Mouse (Mus musculus) left cerebral cortex, adult 18-20 months (tissue): ENCODE results near the gene Spata13. TPM values are rescaled to one million over a fixed set of nuclear protein-coding genes. Genes with fewer than 3 reads are reported as not detected.

Experiments used
- DNase-seq, 2 experiments: peaks; one replicate each; pipeline ENCODE4 v3.0.0; 2021 to 2022; ENCODE audit warnings: low spot score in 2 of 2, mixed read lengths in 1 of 2
- total RNA-seq, 2 experiments: library from RNA; stranded (reverse); gene quantifications; 2 replicates each; pipeline ENCODE4 v1.2.3; 2021

The Spata13 gene
- total RNA-seq, 2 experiments from 2014 or later = 17.3 to 18.2 TPM

DNA sequence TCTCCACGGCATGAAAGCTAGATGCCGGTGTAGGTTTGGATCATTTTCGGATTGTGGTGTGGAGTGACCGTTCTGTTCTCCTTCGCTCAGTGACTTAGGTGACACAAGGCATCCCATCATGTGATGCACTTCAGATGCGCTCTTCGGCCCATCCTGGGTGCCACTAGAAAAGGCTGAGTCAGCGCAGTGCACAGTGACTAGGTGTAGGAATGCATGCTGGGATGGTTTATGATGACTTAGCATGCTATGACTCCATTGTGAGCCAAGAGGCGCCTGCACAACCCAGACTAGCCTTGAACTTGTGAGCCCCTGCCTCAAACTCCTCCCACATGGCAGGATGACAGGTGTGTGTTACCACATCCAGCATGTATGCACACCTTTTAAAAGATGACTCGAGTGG lies 112.3 kb downstream of the Spata13 start:
- no peak for DNase-seq

DNA sequence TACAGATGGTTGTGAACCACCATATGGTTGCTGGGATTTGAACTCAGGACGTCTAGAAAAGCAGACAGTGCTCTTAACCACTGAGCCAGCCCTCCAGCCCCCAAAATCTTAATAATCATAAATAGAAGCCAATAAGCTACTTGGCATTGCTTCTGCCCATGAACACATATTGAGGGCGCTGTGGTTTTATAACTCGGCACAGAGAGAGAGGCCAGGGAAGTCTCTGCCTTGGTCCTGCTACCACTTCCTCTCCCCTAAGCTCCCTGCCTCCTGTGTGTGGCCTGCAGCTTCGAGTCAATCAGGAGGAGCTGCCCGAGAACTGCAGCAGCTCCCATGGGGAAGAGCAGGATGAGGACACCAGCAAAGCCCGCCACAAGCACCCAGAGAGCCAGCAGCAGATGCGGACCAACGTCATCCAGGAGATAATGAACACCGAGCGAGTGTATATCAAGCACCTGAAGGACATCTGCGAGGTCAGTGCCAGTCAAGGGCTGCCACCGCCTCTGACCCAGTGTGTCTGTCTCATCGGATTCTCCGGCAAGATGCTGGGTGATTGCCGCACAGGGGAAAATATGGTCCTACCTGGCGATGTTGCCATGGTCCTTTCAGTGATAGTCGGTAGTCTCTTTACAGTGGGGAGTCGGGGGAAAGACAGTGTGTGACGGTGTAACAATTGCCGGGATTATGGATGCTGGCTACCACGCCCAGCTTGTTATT lies 113.5 kb downstream of the Spata13 start:
- DNase-seq = no peak

DNA sequence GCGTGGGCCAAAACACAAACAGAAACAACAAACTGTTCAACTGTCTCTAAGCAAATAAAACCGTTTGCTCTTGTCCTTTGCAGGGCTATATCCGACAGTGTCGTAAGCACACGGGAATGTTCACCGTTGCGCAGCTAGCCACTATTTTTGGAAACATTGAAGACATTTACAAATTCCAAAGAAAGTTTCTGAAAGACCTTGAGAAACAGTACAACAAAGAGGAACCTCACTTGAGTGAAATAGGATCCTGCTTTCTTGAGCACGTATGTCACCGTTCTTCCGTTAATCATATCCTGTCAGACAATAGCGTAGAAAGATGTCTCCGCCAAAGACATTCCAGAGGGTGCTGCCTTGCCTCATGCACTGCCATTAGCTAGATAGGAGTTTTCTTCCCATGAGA lies 116.1 kb downstream of the Spata13 start:
- no peak for DNase-seq

DNA sequence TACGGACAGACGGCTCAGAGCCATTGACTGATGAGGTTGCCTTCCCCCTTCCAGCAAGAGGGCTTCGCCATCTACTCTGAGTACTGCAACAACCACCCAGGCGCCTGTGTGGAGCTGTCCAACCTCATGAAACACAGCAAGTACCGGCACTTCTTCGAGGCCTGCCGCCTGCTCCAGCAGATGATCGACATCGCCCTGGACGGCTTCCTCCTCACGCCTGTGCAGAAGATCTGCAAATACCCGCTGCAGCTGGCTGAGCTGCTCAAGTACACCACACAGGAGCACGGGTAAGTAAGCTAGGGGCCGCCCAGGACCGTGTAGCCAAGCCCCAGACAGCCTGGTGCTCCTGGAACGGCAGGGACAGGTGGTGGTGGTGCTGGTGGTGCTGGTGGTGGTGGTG lies 117.8 kb downstream of the Spata13 start:
- DNase-seq = no peak

DNA sequence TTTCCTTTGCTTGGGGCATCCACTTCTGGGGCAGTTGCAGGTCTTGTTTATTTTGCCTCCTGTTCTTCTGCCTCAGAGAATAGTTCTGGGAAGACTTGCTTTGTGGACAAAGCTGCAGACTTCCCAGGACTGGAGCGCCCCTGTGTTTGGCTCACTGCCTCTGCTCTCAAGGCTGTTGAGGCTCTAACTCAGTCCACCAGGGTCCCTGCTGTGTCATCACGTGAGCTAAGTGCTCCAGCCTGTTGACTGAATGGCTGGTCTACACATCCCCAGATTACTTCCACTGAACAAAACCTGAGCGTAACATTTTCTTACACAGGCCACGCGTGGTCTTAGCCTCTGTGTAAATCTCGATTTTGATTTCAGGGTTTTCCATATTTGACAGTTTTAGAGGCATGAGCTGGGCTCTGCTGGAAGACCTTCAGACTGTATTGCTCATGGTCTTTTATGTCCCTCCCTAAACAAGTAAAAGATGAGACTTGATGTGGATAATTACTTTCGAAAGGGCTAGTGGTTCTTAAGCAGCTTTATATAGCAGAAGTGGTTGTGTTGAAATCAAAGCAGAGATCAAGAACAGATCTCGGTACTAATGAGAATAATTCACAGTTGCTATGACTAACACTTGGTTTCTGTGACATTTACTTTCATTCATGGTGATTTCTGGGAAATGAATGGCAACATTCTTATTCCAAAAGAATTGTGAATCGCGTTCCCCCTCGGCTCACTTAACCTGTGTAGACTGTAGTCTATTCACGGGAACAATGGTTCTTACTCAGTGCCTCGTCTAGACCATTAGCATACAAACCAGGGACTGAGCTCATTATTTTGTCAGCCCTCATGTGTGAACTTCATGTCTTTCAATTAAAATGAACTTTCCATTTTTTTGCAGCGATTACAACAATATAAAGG lies 119.3 kb downstream of the Spata13 start:
- DNase-seq = no peak

DNA sequence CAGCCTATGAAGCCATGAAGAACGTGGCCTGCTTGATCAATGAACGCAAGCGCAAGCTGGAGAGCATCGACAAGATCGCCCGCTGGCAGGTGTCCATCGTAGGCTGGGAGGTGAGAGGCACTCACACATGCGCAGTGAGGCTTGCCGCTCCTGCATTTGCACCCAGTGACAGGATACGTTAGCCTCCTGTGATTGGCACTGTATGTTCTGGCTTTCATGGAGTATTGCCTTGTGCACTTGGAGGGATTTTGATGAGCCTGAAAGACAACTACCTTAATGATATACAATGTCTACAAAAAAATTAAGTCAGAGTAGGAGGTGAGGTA lies 120.0 kb downstream of the Spata13 start:
- DNase-seq = no peak

DNA sequence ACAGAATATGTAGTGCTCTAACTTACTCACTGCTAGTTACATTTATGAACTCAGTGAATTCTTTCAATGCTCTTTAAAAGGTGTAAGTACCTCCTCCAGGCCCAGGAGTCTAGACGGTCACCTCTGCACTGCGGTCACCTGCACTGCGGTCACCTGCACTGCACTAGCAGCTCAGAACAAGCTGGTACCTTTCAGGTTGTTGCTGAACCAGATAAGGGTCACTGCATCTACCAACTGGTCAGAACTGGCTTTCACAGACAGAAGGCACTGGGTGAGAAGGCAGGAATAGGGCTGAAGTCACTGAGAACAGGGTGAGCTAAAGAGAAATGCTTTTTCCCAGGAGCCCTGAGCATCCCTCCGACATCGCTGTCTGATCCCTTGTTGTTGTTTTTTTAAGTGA lies 120.9 kb downstream of the Spata13 start:
- DNase-seq = no peak

DNA sequence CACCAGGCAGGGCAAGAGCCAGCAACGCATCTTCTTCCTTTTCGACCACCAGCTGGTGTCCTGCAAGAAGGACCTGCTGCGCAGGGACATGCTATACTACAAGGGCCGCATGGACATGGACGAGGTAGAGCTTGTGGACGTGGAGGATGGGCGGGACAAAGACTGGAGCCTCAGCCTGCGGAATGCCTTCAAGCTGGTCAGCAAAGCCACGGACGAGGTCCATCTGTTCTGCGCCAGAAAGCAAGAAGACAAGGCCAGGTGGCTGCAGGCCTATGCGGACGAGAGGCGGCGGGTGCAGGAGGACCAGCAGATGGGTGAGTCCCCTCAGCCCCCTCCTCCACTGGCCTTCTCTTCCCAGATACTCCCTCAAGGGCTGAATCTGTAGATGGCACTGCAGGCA lies 122.5 kb downstream of the Spata13 start:
- no peak for DNase-seq

DNA sequence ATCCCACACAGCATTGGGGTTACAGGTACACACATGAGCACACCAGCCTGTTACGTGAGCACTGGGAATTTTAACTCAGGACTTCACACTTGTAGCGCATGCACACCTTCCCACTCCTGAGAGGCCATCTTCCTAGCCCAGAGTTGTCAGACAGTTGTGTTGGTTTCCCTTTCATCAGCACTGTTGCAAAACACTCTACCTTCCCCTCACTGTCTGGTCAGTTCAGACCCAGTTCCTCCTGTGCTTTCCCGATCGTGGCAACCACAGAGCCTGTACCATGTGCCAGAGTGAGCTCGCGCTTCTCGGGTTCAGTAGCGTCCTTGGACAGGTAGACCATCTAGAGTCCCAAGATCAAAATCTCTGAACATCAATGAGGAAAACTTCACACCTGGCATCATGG lies 123.5 kb downstream of the Spata13 start:
- no peak for DNase-seq

DNA sequence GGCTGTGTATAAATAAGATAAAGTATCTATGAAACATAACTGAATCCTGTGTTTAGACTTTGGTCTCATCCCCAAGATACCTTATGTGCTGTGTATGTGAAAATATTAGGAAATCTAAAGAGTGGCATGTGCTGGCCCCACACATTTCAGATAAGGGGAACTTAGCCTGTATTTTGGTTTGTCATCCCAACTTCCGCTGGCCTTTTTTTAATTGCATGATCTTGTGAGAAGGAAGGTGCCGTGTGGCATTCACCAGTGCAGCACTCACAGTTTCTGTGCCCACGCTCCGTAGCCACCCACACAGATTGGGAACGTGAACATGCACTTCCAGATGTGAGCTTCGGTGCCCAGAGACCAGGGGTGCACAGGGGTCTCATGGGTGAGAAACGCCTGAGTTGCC lies 123.9 kb downstream of the Spata13 start:
- no peak for DNase-seq

DNA sequence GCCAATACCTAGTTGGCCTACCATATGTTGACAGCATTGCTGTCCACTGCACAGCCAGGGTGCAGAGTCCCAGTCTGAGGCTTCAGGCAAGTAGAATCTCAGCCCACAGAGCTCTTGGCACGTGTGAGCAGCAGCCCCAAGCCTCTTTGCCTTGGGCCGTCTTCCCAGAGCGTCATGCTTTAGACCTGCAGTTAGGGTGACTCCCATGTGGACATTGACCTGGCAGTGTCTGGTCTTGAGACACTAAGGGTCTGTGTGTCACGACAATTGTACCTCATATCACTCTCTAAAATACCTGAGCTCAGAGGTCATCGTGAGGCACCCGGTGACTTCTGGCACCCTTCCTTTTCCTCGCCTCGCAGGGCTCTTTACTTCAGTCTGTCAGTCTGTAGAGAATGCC lies 125.3 kb downstream of the Spata13 start:
- DNase-seq = no peak

DNA sequence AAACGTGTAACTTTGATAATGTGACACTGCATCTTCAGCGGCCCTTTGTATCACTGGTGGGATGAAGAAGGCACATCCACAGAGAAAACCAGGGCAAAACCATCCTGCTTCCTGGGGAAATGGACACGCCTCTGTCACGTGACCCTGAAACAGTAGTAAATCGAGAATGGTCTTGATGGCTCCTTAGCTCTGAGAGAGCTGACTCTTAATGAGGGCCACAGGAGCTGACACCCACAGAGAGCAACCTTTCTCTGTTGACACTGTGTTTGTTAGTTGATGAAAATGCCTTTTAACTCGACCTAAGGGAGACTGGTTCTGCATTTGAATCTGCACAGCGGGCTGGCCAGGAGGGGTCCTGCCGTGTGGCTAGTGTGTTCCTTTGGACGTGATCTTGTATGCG lies 128.0 kb downstream of the Spata13 start:
- no peak for DNase-seq

DNA sequence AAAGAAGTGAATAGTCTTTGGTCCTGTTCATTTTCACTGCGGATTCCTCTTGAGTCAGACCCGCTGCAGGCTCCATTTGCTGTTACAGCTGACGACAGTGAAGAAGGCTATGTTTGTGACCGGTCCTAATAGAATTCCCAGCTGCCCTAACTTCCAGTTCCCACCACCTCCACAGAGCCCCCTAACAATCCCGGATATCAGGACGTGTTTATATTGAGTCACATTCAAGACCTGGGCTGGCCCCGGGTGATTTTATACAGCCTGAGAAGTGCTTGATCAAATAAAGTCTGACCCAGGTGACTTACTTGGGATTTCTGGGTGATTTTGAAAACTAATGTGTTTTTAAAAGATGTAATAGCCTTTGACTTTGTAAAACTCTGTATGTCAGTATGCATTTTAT lies 129.0 kb downstream of the Spata13 start:
- no peak for DNase-seq

DNA sequence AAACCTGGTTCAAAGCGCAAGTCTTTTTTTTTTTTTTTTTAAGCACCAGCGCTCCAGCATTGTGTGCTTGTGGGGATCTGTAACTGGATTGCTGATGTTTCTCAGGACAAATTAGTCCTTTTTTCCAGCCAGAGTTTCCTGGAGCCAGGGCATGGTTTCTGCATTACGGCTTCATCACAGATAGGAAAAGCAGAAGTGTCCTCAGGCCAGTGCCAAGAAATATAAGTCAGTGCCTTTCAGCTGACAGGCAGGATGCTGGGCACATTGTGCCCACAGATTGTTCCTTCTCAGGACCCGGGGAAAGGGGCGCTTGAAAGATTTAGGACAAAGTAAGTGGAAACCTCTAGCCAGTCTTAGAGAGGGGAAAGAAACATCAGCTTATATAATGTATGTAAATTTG lies 129.9 kb downstream of the Spata13 start:
- no peak for DNase-seq

DNA sequence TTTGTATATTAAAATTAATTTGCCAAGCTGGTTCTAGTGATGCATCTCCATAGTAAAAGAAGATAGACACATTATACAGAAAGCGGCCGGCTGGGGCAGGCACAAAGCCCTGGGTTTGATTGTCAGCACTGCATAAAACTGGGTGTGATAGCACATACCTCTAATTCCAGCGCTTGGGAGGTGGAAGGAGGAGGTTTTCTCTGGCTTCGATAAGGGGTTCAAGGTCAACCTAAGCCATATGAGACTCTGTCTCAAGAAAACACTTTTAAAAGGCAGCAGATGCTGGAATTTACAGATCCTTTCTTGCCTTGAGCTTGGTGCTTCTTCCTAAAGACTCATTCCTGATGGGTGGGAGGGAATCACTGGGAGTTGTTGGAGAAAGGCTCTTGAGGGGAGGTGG lies 130.7 kb downstream of the Spata13 start:
- DNase-seq = no peak

DNA sequence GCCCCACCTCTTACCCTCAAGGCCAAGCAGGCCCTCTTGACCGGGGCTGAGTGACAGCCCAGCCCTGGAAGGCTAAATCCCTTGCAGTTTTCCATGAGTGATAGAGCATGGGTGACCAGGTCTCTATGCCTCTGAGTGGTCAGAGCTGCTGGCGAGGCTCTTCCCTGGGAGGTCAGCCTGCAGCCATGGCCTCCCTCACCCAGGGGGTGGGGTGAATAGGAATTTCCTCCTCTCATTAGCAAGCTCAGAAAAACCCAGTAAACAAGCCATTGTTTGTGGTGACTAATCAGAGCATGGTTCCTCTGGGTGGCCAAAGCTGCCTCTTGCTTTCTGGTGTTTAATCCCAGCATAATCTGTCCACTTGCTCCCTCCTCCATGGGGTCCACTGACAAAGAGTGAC lies 131.2 kb downstream of the Spata13 start:
- no peak for DNase-seq

DNA sequence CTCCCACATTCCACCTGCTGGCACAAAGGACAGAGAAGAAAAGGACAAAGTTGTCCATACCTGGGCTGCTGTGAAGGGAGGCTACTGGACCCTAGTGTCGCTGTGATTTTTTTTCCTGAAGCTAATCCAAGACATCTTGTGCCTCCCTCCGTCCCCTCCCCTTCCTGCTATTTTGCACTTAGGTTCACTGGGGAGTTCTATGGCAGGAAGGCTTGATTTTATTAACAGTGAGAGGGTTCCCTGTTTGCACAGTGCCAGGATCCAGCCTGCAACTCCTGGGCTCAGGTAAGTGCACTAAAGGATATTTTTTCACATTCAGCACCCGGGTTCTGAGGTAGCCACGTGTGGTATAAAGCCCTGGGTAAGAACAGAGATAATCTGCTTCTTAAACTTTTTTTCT lies 134.1 kb downstream of the Spata13 start, which contains the start of gene C1qtnf9:
C1qtnf9 (plus strand) TSS at position 251 of the 400 bp plus-strand sequence.
- DNase-seq = no peak

DNA sequence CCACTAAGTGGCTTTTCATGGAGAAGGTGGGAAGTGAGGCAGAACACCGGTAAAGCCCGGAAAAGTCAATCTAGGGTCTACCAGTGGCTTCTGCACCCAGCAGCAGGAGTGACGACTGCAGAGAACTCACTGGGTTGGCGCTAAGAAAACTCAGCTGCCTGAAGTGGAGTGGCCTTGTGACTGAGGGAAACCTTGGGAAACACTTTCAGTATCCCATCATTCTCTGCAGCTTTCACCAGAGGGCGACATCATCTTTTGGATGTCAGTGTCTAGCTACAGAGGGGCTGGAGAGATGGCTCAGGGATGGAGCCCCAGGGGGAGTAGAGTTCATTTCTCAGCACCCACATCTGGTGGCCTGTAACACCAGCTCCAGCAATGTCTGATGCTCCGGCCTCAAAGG lies 135.5 kb downstream of the Spata13 start:
- no peak for DNase-seq

DNA sequence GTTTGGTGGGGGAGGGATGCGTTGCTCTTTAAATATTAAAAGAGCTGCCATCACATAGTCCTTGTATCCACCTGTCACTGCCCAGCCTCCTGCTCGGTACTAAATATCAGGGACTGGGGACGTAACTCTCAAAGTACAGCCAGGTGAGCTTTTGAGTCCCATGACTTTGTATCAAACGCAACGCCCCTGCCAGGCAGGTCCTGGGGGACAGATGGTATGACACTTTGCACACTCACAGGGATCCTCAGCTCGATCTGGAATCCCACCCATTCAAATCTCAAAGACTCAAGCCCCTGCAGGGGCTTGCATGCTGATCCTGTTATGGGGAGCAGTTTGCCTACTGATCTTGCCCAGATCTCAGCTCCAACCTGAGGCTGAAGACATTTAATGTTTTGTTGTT lies 136.8 kb downstream of the Spata13 start:
- no peak for DNase-seq

DNA sequence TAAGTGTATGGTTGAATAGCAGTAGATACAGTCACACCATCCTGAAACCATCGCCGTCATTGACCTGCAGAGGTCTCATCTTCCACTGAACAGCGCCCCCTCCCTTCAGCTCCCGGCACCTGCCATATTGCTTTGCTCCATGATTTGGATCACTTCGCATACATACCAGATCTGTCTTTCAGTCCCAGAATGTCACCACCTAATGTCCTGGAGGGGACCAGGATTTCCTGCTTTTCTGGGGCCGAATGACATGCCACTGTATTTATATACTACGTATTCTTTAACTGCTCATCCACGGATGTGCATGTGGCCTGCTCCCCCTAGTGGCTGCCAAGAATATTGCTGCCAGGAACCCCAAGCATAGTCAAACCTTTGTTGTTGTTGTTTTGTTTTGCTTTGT lies 137.3 kb downstream of the Spata13 start:
- DNase-seq = peak; percentile 61 to 75

DNA sequence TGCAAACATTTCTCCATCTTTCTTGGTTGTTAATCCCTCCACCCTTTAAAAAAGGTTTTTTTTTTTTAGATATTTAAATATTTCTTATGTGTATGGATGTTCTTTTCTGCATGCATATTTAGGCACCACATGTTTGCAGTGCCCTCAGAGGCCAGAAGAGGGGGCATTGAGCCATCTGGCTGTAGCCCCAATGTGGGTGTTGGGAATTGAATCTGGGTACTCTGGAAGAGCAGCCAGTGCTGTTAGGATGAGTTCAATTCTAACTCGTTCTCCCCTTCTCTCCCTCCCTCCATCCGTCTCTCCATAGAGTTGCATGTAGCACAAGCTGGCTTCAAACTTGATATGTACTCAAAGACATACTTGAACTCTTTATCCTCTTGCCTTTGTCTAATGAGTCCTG lies 139.7 kb downstream of the Spata13 start:
- DNase-seq = no peak

DNA sequence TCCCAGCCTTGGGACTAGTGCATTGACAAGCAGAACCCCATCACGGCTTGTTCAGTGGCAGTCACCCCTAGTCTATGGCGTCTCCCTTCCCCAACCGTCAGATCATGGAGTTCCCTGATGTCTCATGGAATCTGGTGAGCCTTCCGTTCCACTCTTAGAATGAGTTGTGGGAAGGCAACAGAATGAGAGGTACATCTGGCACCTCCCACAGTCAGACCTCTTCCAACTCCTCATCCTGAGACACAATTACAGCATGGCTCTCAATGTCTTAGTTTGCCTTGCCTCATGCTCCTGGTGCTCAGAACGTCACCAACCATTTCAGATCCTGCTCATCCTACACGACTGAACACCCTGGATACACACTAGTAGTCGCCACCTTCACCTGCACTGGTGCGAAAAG lies 142.7 kb downstream of the Spata13 start:
- DNase-seq = no peak

DNA sequence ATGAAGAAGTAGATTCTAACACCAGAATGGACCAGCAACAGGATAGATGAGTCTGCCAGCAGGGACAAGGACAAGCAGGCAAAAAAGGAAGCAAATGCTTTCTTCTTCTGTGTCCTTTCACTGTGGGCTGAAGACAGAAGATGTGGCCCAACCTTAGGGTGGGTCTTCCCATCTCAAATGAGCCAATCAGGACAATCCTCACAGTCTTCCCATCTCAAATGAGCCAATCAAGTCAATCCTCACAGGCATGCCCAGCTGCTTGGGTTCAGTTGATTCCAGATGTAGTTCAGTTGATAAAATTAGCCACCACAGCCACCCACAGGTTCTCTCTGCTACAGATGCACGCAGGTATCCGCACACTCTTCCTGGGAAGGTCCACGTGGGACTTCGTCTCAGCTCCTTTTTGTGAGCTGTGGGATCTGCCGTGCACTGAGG lies 143.7 kb downstream of the Spata13 start:
- no peak for DNase-seq
